Mouse (Mus musculus) MEL (cell line): ENCODE results near the gene Dthd1. TPM values are rescaled to one million over a fixed set of nuclear protein-coding genes. Genes with fewer than 3 reads are reported as not detected.

Experiments used
- DNase-seq: peaks from one replicate; pipeline ENCODE4 v3.0.0; 2011; ENCODE audit warnings: low read depth, low spot score
- H3K27ac ChIP-seq: 2 replicates; pipeline ENCODE4 v1.5.1; 2012; ENCODE audit warnings: low read depth, mild to moderate bottlenecking, control low read depth, low read length, moderate library complexity; ENCODE audit not compliant: control insufficient read depth
- H3K27me3 ChIP-seq, 2 experiments: fragments of 150-350 bp in 1 of 2; sonication (generic) in 1 of 2; 2 replicates each; pipeline ENCODE4 v1.6.1; 2012; ENCODE audit warnings: low read length in 2 of 2, mild to moderate bottlenecking in 2 of 2, improper control_type of control experiment in 1 of 2, moderate library complexity in 1 of 2; ENCODE audit not compliant: insufficient read depth in 2 of 2, control insufficient read depth in 1 of 2
- H3K36me3 ChIP-seq, 2 experiments: 2 replicates each; pipeline ENCODE4 v1.6.1; 2012 to 2014; ENCODE audit warnings: low read length in 2 of 2, improper control_type of control experiment in 1 of 2, inconsistent platforms in 1 of 2, mild to moderate bottlenecking in 1 of 2; ENCODE audit not compliant: insufficient read depth in 2 of 2, control insufficient read depth in 1 of 2
- H3K4me1 ChIP-seq, 2 experiments: fragments of 150-350 bp in 1 of 2; sonication (generic) in 1 of 2; 2 replicates each; pipeline ENCODE4 v1.6.1; 2012; ENCODE audit warnings: low read length in 2 of 2, improper control_type of control experiment in 1 of 2, mild to moderate bottlenecking in 1 of 2; ENCODE audit not compliant: insufficient read depth in 2 of 2, control insufficient read depth in 1 of 2
- H3K4me3 ChIP-seq, 2 experiments: fragments of 150-350 bp in 1 of 2; sonication (generic) in 1 of 2; 2 replicates each; pipeline ENCODE4 v1.5.1; 2012; ENCODE audit warnings: low read depth in 2 of 2, low read length in 2 of 2, mild to moderate bottlenecking in 2 of 2, moderate library complexity in 2 of 2, control low read depth in 1 of 2, improper control_type of control experiment in 1 of 2; ENCODE audit not compliant: control insufficient read depth in 1 of 2, insufficient read depth in 1 of 2
- H3K79me2 ChIP-seq: 2 replicates; pipeline ENCODE4 v1.6.1; 2012; ENCODE audit warnings: mild to moderate bottlenecking, low read length, moderate library complexity; ENCODE audit not compliant: control insufficient read depth, poor library complexity, insufficient read depth
- H3K9ac ChIP-seq: 2 replicates; pipeline ENCODE4 v1.6.1; 2012; ENCODE audit warnings: low read depth, mild to moderate bottlenecking, control low read depth, low read length, moderate library complexity; ENCODE audit not compliant: control insufficient read depth, poor library complexity, severe bottlenecking
- H3K9me3 ChIP-seq: fragments of 150-350 bp; sonication (generic); replicated peaks from 2 replicates; pipeline ENCODE4 v1.6.1; 2012; ENCODE audit warnings: mild to moderate bottlenecking, low read length, improper control_type of control experiment, moderate library complexity; ENCODE audit not compliant: insufficient read depth
- CHD1 ChIP-seq: IDR thresholded peaks from 2 replicates; pipeline ENCODE4 v1.6.1; 2012; ENCODE audit warnings: low read depth, mild to moderate bottlenecking, inconsistent platforms, low read length, improper control_type of control experiment
- CHD2 ChIP-seq: IDR thresholded peaks from 2 replicates; pipeline ENCODE4 v1.6.1; 2011; ENCODE audit warnings: low read length, improper control_type of control experiment
- ELF1 ChIP-seq: IDR thresholded peaks from 2 replicates; pipeline ENCODE4 v1.6.1; 2014; ENCODE audit warnings: low read depth, mild to moderate bottlenecking, inconsistent platforms, low read length, improper control_type of control experiment, moderate library complexity
- EP300 ChIP-seq, 2 experiments: IDR thresholded peaks; 2 replicates each; pipeline ENCODE4 v1.6.1; 2011; ENCODE audit warnings: improper control_type of control experiment in 2 of 2, low read length in 2 of 2, low read depth in 1 of 2, mild to moderate bottlenecking in 1 of 2
- GABPA ChIP-seq: IDR thresholded peaks from 2 replicates; pipeline ENCODE4 v1.6.1; 2012; ENCODE audit warnings: low read depth, mild to moderate bottlenecking, inconsistent platforms, low read length, improper control_type of control experiment, moderate library complexity
- KAT2A ChIP-seq: conservative IDR thresholded peaks from 2 replicates; pipeline ENCODE4 v1.6.1; 2012; ENCODE audit warnings: low read depth, low read length, improper control_type of control experiment, inconsistent platforms
- MAFK ChIP-seq: IDR thresholded peaks from 2 replicates; pipeline ENCODE4 v1.6.1; 2011; ENCODE audit warnings: low read depth, mild to moderate bottlenecking, low read length, improper control_type of control experiment, borderline replicate concordance
- MAX ChIP-seq: IDR thresholded peaks from 2 replicates; pipeline ENCODE4 v1.6.1; 2011; ENCODE audit warnings: low read length, improper control_type of control experiment
- MAZ ChIP-seq: IDR thresholded peaks from 2 replicates; pipeline ENCODE4 v1.6.1; 2012; ENCODE audit warnings: low read depth, mild to moderate bottlenecking, inconsistent platforms, low read length, improper control_type of control experiment
- MXI1 ChIP-seq: IDR thresholded peaks from 2 replicates; pipeline ENCODE4 v1.6.1; 2011; ENCODE audit warnings: mild to moderate bottlenecking, low read depth, low read length, improper control_type of control experiment
- MYC ChIP-seq: IDR thresholded peaks from 2 replicates; pipeline ENCODE4 v1.6.1; 2011; ENCODE audit warnings: low read depth, mild to moderate bottlenecking, low read length, improper control_type of control experiment, moderate library complexity
- NELFE ChIP-seq: IDR thresholded peaks from 2 replicates; pipeline ENCODE4 v1.6.1; 2011; ENCODE audit warnings: low read depth, low read length, improper control_type of control experiment
- NRF1 ChIP-seq: IDR thresholded peaks from 2 replicates; pipeline ENCODE4 v1.6.1; 2014; ENCODE audit warnings: low read depth, mild to moderate bottlenecking, inconsistent platforms, low read length, improper control_type of control experiment, moderate library complexity; ENCODE audit not compliant: poor library complexity, insufficient read depth, severe bottlenecking
- POLR2A ChIP-seq, 2 experiments: IDR thresholded peaks; 2 replicates each; pipeline ENCODE4 v1.6.1; 2011 to 2012; ENCODE audit warnings: low read length in 2 of 2, mild to moderate bottlenecking in 2 of 2, control low read depth in 1 of 2, improper control_type of control experiment in 1 of 2, low read depth in 1 of 2, moderate library complexity in 1 of 2; ENCODE audit not compliant: control insufficient read depth in 1 of 2, insufficient read depth in 1 of 2, poor library complexity in 1 of 2
- POLR2AphosphoS2 ChIP-seq: IDR thresholded peaks from 2 replicates; pipeline ENCODE4 v1.6.1; 2011; ENCODE audit warnings: low read length, improper control_type of control experiment
- RAD21 ChIP-seq: IDR thresholded peaks from 2 replicates; pipeline ENCODE4 v1.6.1; 2011; ENCODE audit warnings: mild to moderate bottlenecking, low read depth, low read length, improper control_type of control experiment
- SIN3A ChIP-seq: IDR thresholded peaks from 2 replicates; pipeline ENCODE4 v1.6.1; 2012; ENCODE audit warnings: low read length, improper control_type of control experiment, inconsistent platforms
- TBP ChIP-seq: IDR thresholded peaks from 2 replicates; pipeline ENCODE4 v1.8.0; 2011; ENCODE audit warnings: low read depth, low read length, improper control_type of control experiment
- TCF12 ChIP-seq: IDR thresholded peaks from 2 replicates; pipeline ENCODE4 v1.6.1; 2014; ENCODE audit warnings: low read depth, mild to moderate bottlenecking, inconsistent platforms, low read length, improper control_type of control experiment, moderate library complexity
- USF1 ChIP-seq: IDR thresholded peaks from 2 replicates; pipeline ENCODE4 v1.6.1; 2014; ENCODE audit warnings: low read depth, mild to moderate bottlenecking, inconsistent platforms, low read length, improper control_type of control experiment, moderate library complexity
- USF2 ChIP-seq, 2 experiments: IDR thresholded peaks; 2 replicates each; pipeline ENCODE4 v1.6.1; 2011 to 2012; ENCODE audit warnings: improper control_type of control experiment in 2 of 2, low read length in 2 of 2, borderline replicate concordance in 1 of 2, inconsistent platforms in 1 of 2, low read depth in 1 of 2, mild to moderate bottlenecking in 1 of 2; ENCODE audit not compliant: insufficient read depth in 1 of 2
- ZC3H11A ChIP-seq: IDR thresholded peaks from 2 replicates; pipeline ENCODE4 v1.6.1; 2012; ENCODE audit warnings: low read depth, mild to moderate bottlenecking, inconsistent platforms, low read length, improper control_type of control experiment
- ZNF384 ChIP-seq: IDR thresholded peaks from 2 replicates; pipeline ENCODE4 v1.6.1; 2012; ENCODE audit warnings: low read depth, mild to moderate bottlenecking, inconsistent platforms, low read length, improper control_type of control experiment
- polyA plus RNA-seq, 2 experiments: library from polyadenylated mRNA; stranded (reverse) in 1 of 2; unstranded in 1 of 2; fragments of >175 nt in 1 of 2; fragments of >200 nt in 1 of 2; gene quantifications; 2 replicates each; pipeline versions ENCODE4 v1.2.1 to v1.2.4; 2012; ENCODE audit warnings: low replicate concordance in 2 of 2, low read depth in 1 of 2; ENCODE audit not compliant: insufficient read length in 2 of 2, insufficient read depth in 1 of 2, missing spikeins in 1 of 2
- total RNA-seq: library from RNA; depleted of rRNA; stranded (reverse); fragments of 300-350 nt; gene quantifications from 2 replicates; pipeline ENCODE4 v1.2.3, GENCODE M21; 2012

The Dthd1 gene
- total and polyA plus RNA-seq, 3 experiments, result not detected

DNA sequence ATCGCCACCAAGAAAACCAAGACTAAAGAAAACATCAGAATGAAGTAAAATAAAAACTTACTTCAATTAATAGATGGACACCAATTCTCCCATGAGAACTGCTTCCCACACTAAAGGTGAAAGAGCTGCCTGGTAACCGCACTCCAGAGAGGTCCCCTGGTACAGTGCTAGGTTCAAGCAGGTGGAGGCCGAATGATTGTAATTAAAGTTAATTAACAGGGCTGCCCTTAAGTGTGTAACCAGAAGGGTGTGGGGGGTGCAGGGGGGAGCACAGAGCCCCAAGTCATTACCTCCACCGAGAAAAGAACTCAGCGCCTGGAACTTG is 48.2 kb upstream of the Dthd1 start:
- no peaks in the 10 kb centered on the region for H3K79me2 ChIP-seq
- H3K36me3 ChIP-seq, result no peaks in the 10 kb centered on the region
- H3K4me1 ChIP-seq, result no peaks in the 10 kb centered on the region; a peak in 1 of 4 replicates
- no peak for DNase-seq
- no peaks in the 10 kb centered on the region for H3K9me3 ChIP-seq
- H3K4me3 ChIP-seq, result no peak overlapping the region
- H3K27me3 ChIP-seq, result no peaks in the 10 kb centered on the region
- H3K27ac ChIP-seq, result no peak overlapping the region
- H3K9ac ChIP-seq, result no peak overlapping the region
- no peak for TF ChIP-seq GABPA
- TF ChIP-seq ELF1, result no peak
- no peak for TF ChIP-seq RAD21

DNA sequence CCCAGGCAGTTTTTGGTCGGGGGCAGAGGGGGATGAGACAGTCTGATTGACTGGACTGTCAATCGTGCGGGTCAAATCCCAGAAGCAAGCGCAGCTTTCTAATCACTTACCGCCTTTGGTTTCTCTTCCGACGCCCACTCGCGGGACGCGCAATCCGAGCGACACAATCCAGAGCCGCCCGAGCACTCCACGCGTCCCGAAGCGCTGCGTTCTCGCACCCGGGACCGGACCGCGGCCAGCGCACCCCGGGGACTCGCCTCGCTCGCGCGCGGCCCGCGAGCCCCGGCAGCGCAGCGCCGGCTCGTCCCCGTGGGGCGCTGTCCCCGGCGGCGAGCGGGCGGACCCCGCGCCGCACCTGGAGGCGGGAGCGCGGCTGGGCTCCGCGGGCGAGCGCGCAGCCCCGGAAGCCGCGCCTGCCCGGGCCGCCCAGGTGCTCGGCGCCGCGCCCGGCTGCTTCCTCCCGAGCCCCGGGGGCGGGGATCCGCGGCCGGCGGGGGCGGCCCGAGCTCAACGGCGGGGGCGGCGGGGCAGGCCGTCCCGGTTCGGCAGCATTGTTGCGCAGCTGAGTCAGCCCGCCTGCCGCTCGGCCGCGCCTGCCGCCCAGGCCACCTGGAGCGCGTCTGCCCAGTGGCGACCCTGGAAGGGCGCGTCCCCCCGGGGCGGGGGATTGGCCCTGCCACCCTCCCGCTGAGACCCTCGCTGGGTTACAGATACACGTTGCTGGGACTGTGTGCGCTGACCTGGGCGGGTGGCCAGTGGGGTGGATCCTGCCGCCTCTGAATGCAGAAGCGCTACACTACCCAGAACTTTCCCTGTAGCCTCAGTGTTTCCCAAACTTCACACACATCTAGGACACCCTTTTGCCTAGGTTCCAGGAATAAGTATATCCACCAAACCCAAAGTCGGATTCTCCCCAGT is 47.6 kb upstream of the Dthd1 start, which contains the start of gene Arap2:
Arap2 (minus strand) TSS at position 376 of the 918 bp plus-strand sequence.
- TF ChIP-seq MYC (no peak), ZC3H11A (no peak), POLR2A (IDR thresholded peaks at IDR 0.05; ENCODE audit: control insufficient read depth in 1 of 2, insufficient read depth in 1 of 2, low read depth in 1 of 2, low read length in 2 of 2, poor library complexity in 1 of 2) (no peak), MAX (no peak), SIN3A (no peak), USF1 (no peak)
- no peaks in the 10 kb centered on the region for H3K79me2 ChIP-seq
- no peaks in the 10 kb centered on the region for H3K27me3 ChIP-seq
- H3K9me3 ChIP-seq, result no peaks in the 10 kb centered on the region
- no peak within 1 kb of the TSS for H3K9ac ChIP-seq
- H3K27ac ChIP-seq, result no peak within 1 kb of the TSS
- no peaks in the 10 kb centered on the region for H3K36me3 ChIP-seq
- no peak for DNase-seq
- no peaks in the 10 kb centered on the region; a peak in 1 of 4 replicates for H3K4me1 ChIP-seq
- no peak within 1 kb of the TSS for H3K4me3 ChIP-seq

DNA sequence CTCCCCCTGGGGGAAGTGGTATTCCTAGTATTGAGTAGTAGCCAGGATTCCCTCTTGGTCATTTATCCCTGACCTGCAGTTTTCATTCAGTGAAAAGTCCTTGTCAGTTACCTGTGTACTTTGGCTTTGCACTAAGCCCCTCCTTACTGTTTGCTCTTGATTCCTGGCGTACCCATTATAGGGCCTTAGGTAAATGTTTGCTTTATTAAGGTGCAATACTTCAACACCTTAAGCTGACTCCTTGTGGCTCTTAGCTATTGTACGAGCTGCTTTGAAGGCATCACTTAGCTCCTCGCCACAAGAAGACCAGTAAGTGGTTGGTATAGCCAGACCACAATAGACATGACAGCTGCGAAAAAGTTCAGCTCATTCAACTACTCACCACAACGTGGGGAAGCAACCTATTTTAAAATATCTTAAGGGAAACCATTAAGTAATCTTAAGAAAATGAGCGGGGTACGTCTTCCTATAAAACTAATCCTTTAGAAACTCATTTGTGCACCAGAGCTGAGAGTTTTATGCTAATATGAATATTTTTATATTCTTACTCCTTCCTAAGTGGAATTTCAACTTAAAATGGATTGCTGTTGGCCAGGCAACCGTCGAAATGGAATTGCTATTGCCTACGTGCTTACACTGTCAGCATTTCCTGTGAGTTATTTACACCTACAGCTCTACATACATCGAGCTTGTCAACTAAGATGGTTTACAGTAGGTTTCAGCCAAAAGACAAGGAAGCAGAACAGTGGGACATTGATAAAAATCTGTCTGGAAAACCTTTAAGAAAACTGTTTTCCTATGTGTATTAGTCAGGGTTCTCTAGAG is 41.6 kb upstream of the Dthd1 start:
- no peak for TF ChIP-seq MXI1
- TF ChIP-seq NRF1, result no peak
- TF ChIP-seq MAFK, result no peak
- TF ChIP-seq GABPA, result no peak
- no peak for TF ChIP-seq MAZ
- no peak for TF ChIP-seq EP300 (IDR thresholded peaks at IDR 0.05; ENCODE audit: low read depth in 1 of 2, low read length in 2 of 2)
- TF ChIP-seq NELFE, result no peak
- TF ChIP-seq ZNF384, result no peak
- TF ChIP-seq POLR2AphosphoS2, result no peak
- no peak for TF ChIP-seq TBP
- TF ChIP-seq ELF1, result no peak
- TF ChIP-seq MAX, result no peak
- no peak for TF ChIP-seq CHD2
- no peak for TF ChIP-seq MYC
- TF ChIP-seq KAT2A, result no peak
- TF ChIP-seq TCF12, result no peak
- TF ChIP-seq CHD1, result no peak
- no peak for TF ChIP-seq USF2 (IDR thresholded peaks at IDR 0.05; ENCODE audit: borderline replicate concordance in 1 of 2, insufficient read depth in 1 of 2, low read depth in 1 of 2, low read length in 2 of 2)
- Histone ChIP-seq H3K4me1 (no peaks in the 10 kb centered on the region), H3K36me3 (no peaks in the 10 kb centered on the region), H3K9ac (no peak overlapping the region), H3K27me3 (no peaks in the 10 kb centered on the region), H3K27ac (no peak overlapping the region), H3K4me3 (no peak overlapping the region), H3K9me3 (no peaks in the 10 kb centered on the region), H3K79me2 (no peaks in the 10 kb centered on the region)
- no peak for DNase-seq
